Mouse (Mus musculus) liver, adult 2 months (tissue): ENCODE results near the gene Atp6v0b. TPM values are rescaled to one million over a fixed set of nuclear protein-coding genes. Genes with fewer than 3 reads are reported as not detected.

Experiments used
- DNase-seq: peaks from one replicate; pipeline ENCODE4 v3.0.0-alpha.2; 2011; ENCODE audit warnings: low read depth, low spot score; ENCODE audit errors: extremely low read depth
- H3K27ac ChIP-seq: fragments of 200-500 bp; replicated peaks from 2 replicates; pipeline ENCODE4 v1.5.1; 2012; ENCODE audit warnings: low read depth, mild to moderate bottlenecking, control low read depth, inconsistent platforms, low read length; ENCODE audit not compliant: insufficient read depth
- H3K27me3 ChIP-seq: fragments of 200-500 bp; 2 replicates; pipeline ENCODE4 v1.6.1; 2012; ENCODE audit warnings: mild to moderate bottlenecking, moderate library complexity, low read length, inconsistent platforms; ENCODE audit not compliant: control insufficient read depth, insufficient read depth
- H3K36me3 ChIP-seq: fragments of 200-500 bp; 2 replicates; pipeline ENCODE4 v1.6.1; 2012; ENCODE audit warnings: low read length, inconsistent platforms; ENCODE audit not compliant: control insufficient read depth, insufficient read depth
- H3K4me1 ChIP-seq: fragments of 200-500 bp; 2 replicates; pipeline ENCODE4 v1.6.1; 2011; ENCODE audit warnings: low read length; ENCODE audit not compliant: control insufficient read depth, insufficient read depth
- H3K4me3 ChIP-seq: fragments of 200-500 bp; 2 replicates; pipeline ENCODE4 v1.5.1; 2011; ENCODE audit warnings: low read depth, mild to moderate bottlenecking, control low read depth, low read length, moderate library complexity; ENCODE audit not compliant: insufficient read depth
- H3K79me2 ChIP-seq: fragments of 200-500 bp; 2 replicates; pipeline ENCODE4 v1.6.1; 2012; ENCODE audit warnings: inconsistent platforms, mild to moderate bottlenecking, low read length, moderate library complexity; ENCODE audit not compliant: control insufficient read depth, insufficient read depth
- H3K9ac ChIP-seq: fragments of 200-500 bp; 2 replicates; pipeline ENCODE4 v1.6.1; 2012; ENCODE audit warnings: low read depth, mild to moderate bottlenecking, control low read depth, inconsistent platforms, low read length
- CTCF ChIP-seq: fragments of 200-500 bp; IDR thresholded peaks from 2 replicates; pipeline ENCODE4 v1.5.1; 2011; ENCODE audit warnings: low read depth, low read length, control low read depth
- POLR2A ChIP-seq: fragments of 200-500 bp; IDR thresholded peaks from 2 replicates; pipeline ENCODE4 v1.6.1; 2011; ENCODE audit warnings: low read length, control low read depth; ENCODE audit not compliant: insufficient read depth; ENCODE audit errors: extremely low read depth
- WGBS: fragments of 180-500 bp; shearing (Covaris S2); methylation state at CpG from one replicate; pipeline ENCODE4 v1.1.7; 2018; 5-methylcytosine and 5-hydroxymethylcytosine counted together
- polyA plus RNA-seq: library from polyadenylated mRNA; depleted of rRNA; stranded (reverse); fragments of >200 nt; gene quantifications from 2 replicates; pipeline ENCODE4 v1.2.3, GENCODE M21; 2012
- total RNA-seq: library from RNA; depleted of rRNA; stranded (reverse); fragments of >200 nt; gene quantifications from 2 replicates; pipeline ENCODE4 v1.2.3, GENCODE M21; 2014

Atp6v0b gene
- total and polyA plus RNA-seq, 2 experiments = 124 to 244 TPM

- Histone ChIP-seq H3K27me3 (peaks cover 13% of the 10 kb centered on the region), H3K9ac (0 out of 2 replicates have a peak overlapping the region, but pooled peaks have one; percentile 8), H3K27ac (no peak overlapping the region), H3K4me3 (peak overlapping the region; percentile 6; the same call in 1 of the 2 replicates), H3K36me3 (no peaks in the 10 kb centered on the region), H3K79me2 (no peaks in the 10 kb centered on the region), H3K4me1 (peaks cover 10% of the 10 kb centered on the region)
- WGBS = 6% methylated on average over 69 of the region's 71 CpGs
- no peak for DNase-seq
- TF ChIP-seq CTCF = no peak
- TF ChIP-seq POLR2A = no peak
These were observed 39.7 kb upstream of the Atp6v0b start for GRCm38 (mm10) chr4:117926545-117927482.

GRCm38 (mm10) chr4:117924916-117925315 is 37.8 kb upstream of the Atp6v0b start:
- no peak overlapping the region for H3K27ac ChIP-seq
- no peak overlapping the region for H3K4me3 ChIP-seq
- no peak overlapping the region for H3K9ac ChIP-seq
- no peaks in the 10 kb centered on the region for H3K36me3 ChIP-seq
- DNase-seq = no peak
- H3K4me1 ChIP-seq = peaks cover 10% of the 10 kb centered on the region
- peaks cover 13% of the 10 kb centered on the region for H3K27me3 ChIP-seq
- TF ChIP-seq POLR2A (no peak), CTCF (no peak)
- H3K79me2 ChIP-seq = no peaks in the 10 kb centered on the region
- 64% methylated on average over 6 of the region's 6 CpGs for WGBS

- Histone ChIP-seq H3K27ac (no peak overlapping the region), H3K79me2 (no peaks in the 10 kb centered on the region), H3K4me3 (no peak overlapping the region), H3K4me1 (0 out of 2 replicates have a peak, but pooled peaks cover 4% of the 10 kb centered on the region), H3K27me3 (peaks cover 13% of the 10 kb centered on the region), H3K9ac (no peak overlapping the region), H3K36me3 (no peaks in the 10 kb centered on the region)
- 72% methylated on average over 2 of the region's 2 CpGs for WGBS
- no peak for DNase-seq
- TF ChIP-seq CTCF = no peak
These were observed 36.3 kb upstream of the Atp6v0b start for GRCm38 (mm10) chr4:117923450-117923849.

GRCm38 (mm10) chr4:117921358-117921757 is 34.2 kb upstream of the Atp6v0b start:
- Histone ChIP-seq H3K79me2 (no peaks in the 10 kb centered on the region), H3K4me1 (no peaks in the 10 kb centered on the region), H3K4me3 (no peak overlapping the region), H3K27ac (no peak overlapping the region), H3K27me3 (peaks cover under 1% of the 10 kb centered on the region; the same call in 1 of the 2 replicates), H3K36me3 (no peaks in the 10 kb centered on the region), H3K9ac (no peak overlapping the region)
- DNase-seq = no peak
- WGBS = 92% methylated on average over 2 of the region's 2 CpGs
- TF ChIP-seq POLR2A = no peak
- no peak for TF ChIP-seq CTCF

GRCm38 (mm10) chr4:117918762-117919161 is 31.6 kb upstream of the Atp6v0b start:
- 75% methylated on average over 5 of the region's 5 CpGs for WGBS
- no peak overlapping the region for H3K9ac ChIP-seq
- no peaks in the 10 kb centered on the region for H3K27me3 ChIP-seq
- peaks cover 9% of the 10 kb centered on the region for H3K79me2 ChIP-seq
- H3K27ac ChIP-seq = no peak overlapping the region
- H3K4me3 ChIP-seq = no peak overlapping the region
- TF ChIP-seq CTCF (no peak), POLR2A (no peak)
- H3K36me3 ChIP-seq = no peaks in the 10 kb centered on the region
- peaks cover 6% of the 10 kb centered on the region for H3K4me1 ChIP-seq
- no peak for DNase-seq

GRCm38 (mm10) chr4:117918261-117918660 is 31.1 kb upstream of the Atp6v0b start:
- no peak overlapping the region for H3K4me3 ChIP-seq
- no peak overlapping the region for H3K27ac ChIP-seq
- no peaks in the 10 kb centered on the region for H3K27me3 ChIP-seq
- H3K36me3 ChIP-seq = no peaks in the 10 kb centered on the region
- H3K4me1 ChIP-seq = peaks cover 7% of the 10 kb centered on the region
- H3K79me2 ChIP-seq = peaks cover 9% of the 10 kb centered on the region
- no peak overlapping the region for H3K9ac ChIP-seq
- TF ChIP-seq CTCF (no peak), POLR2A (no peak)
- DNase-seq = no peak
- 61% methylated on average over 3 of the region's 3 CpGs for WGBS
